Mouse (Mus musculus) cortical plate, adult 2 months (tissue): ENCODE results near the gene Anp32e.

Experiments used
- CTCF ChIP-seq: fragments of 200-500 bp; IDR thresholded peaks from 2 replicates; pipeline ENCODE4 v1.5.1; 2011; ENCODE audit warnings: mild to moderate bottlenecking, control low read depth, low read length; ENCODE audit not compliant: insufficient read depth; ENCODE audit errors: extremely low read depth
- POLR2A ChIP-seq: fragments of 200-500 bp; IDR thresholded peaks from 2 replicates; pipeline ENCODE4 v1.6.1; 2011; ENCODE audit warnings: mild to moderate bottlenecking, low read length, control low read depth; ENCODE audit not compliant: insufficient read depth; ENCODE audit errors: extremely low read depth

GRCm38 (mm10) chr3:95948325-95948724 is 19.3 kb downstream of the Anp32e start:
- TF ChIP-seq POLR2A (no peak), CTCF (no peak)
